Mouse (Mus musculus) c-Kit-positive CD71-negative TER-119-negative erythroid progenitor cells, embryonic 14.5 days (primary cell): ENCODE data around the gene N4bp2.

Experiments
- DNase-seq: peaks from one replicate; pipeline ENCODE4 v3.0.0-alpha.2; 2013; ENCODE audit warnings: low read depth

The N4bp2 gene

GRCm38 (mm10) chr5:65829059-65829458, 65.7 kb downstream of the N4bp2 start:
- no peak for DNase-seq

GRCm38 (mm10) chr5:65831917-65832618, 68.7 kb downstream of the N4bp2 start:
- DNase-seq, result no peak

GRCm38 (mm10) chr5:65833092-65833491, 69.8 kb downstream of the N4bp2 start:
- DNase-seq, result no peak

GRCm38 (mm10) chr5:65833766-65834498, 70.6 kb downstream of the N4bp2 start:
- DNase-seq, result no peak

GRCm38 (mm10) chr5:65838053-65838452, 74.7 kb downstream of the N4bp2 start:
- DNase-seq, result no peak

- no peak for DNase-seq
Observed at GRCm38 (mm10) chr5:65842947-65843346, 79.6 kb downstream of the N4bp2 start.

GRCm38 (mm10) chr5:65846534-65846933, 83.2 kb downstream of the N4bp2 start:
- DNase-seq, result no peak

GRCm38 (mm10) chr5:65846958-65847357, 83.6 kb downstream of the N4bp2 start:
- no peak for DNase-seq

GRCm38 (mm10) chr5:65847656-65848055, 84.3 kb downstream of the N4bp2 start:
- DNase-seq, result no peak

GRCm38 (mm10) chr5:65850765-65851164, 87.4 kb downstream of the N4bp2 start:
- no peak for DNase-seq

- no peak for DNase-seq
Observed at GRCm38 (mm10) chr5:65854786-65855191, 91.5 kb downstream of the N4bp2 start.

GRCm38 (mm10) chr5:65855571-65855970, 92.2 kb downstream of the N4bp2 start:
- no peak for DNase-seq

- no peak for DNase-seq
Observed at GRCm38 (mm10) chr5:65856591-65857411, 93.5 kb downstream of the N4bp2 start.

GRCm38 (mm10) chr5:65857935-65858334, 94.6 kb downstream of the N4bp2 start:
- no peak for DNase-seq

- DNase-seq, result no peak
Observed at GRCm38 (mm10) chr5:65858355-65858754, 95.0 kb downstream of the N4bp2 start.

GRCm38 (mm10) chr5:65858898-65859297, 95.6 kb downstream of the N4bp2 start:
- DNase-seq, result no peak

- no peak for DNase-seq
Observed at GRCm38 (mm10) chr5:65859396-65859795, 96.1 kb downstream of the N4bp2 start.

GRCm38 (mm10) chr5:65860281-65861000, 97.1 kb downstream of the N4bp2 start:
- DNase-seq, result no peak

GRCm38 (mm10) chr5:65861154-65861944, 98.0 kb downstream of the N4bp2 start, which contains the start of gene Rhoh:
Gene Rhoh, plus strand, starts transcription at chr5:65861213.
- DNase-seq, result no peak

- no peak for DNase-seq
Observed at GRCm38 (mm10) chr5:65862217-65862927, 99.1 kb downstream of the N4bp2 start.
